9 mouse cellular contexts compared by ENCODE assay signal in genomic region chr4:125059025-125059424, GRCm38 (mm10). TPM values are rescaled to one million over a fixed set of nuclear protein-coding genes. Genes with fewer than 3 reads are reported as not detected.
DNase-seq lines count a peak whose midpoint lies in the region; ATAC-seq and TF ChIP-seq lines count a peak whose summit lies in the region.
"Had no signal": no experiment of that assay in that cellular context is flagged by ENCODE, and none has a peak within 500 bp of the region (broad histone marks: within the 10 kb centered on the region; RNA-seq: fewer than 3 reads in every experiment).

No protein-coding gene starts in this region.

- in situ Hi-C loops in ES-E14 (cut with MboI; ENCODE audit: low sequenced_read_pairs in 2 of 2, unreplicated experiment in 2 of 2), result loop anchor here in 1 of 2 experiments (10.0 kb wide), 1 partner anchor 114 kb away; no protein-coding TSS in a partner anchor

- H3K4me3 ChIP-seq in ES-E14 (ENCODE audit: insufficient read depth in 1 of 2, low read depth in 1 of 2, low read length in 2 of 2, poor library complexity in 1 of 2, severe bottlenecking in 1 of 2), result peak overlapping the region in 1 of 2 experiments; percentile 32; a peak in 1 of 4 replicates
- H3K4me3 ChIP-seq in bone marrow, adult 2 months (replicated peaks; ENCODE audit: control insufficient read depth, low read depth, low read length), result peak overlapping the region; percentile 6
- peak overlapping the region; percentile 18; the same call in 1 of the 2 replicates for H3K4me3 ChIP-seq in hindbrain, embryonic 13.5 days

- WGBS in bone marrow, adult 2 months, result 9% methylated on average over 8 of the region's 8 CpGs
- WGBS in hindbrain, embryonic 13.5 days, result 4% methylated on average over 8 of the region's 8 CpGs

- H3K27ac ChIP-seq in ES-E14 (ENCODE audit: insufficient read depth, low read depth, low read length, poor library complexity, severe bottlenecking), result no peak overlapping the region
- H3K27ac ChIP-seq in bone marrow, adult 2 months (ENCODE audit: control insufficient read depth, insufficient read depth, low read depth, low read length, poor library complexity), result no peak overlapping the region
- no peak overlapping the region for H3K27ac ChIP-seq in hindbrain, embryonic 13.5 days

- no peaks in the 10 kb centered on the region for H3K9me3 ChIP-seq in ES-E14 (ENCODE audit: control insufficient read depth, insufficient read depth, low read depth, low read length)
- no peaks in the 10 kb centered on the region for H3K9me3 ChIP-seq in hindbrain, embryonic 13.5 days

- peaks cover 0 to 16% of the 10 kb centered on the region in 2 experiments; a peak in 1 of 4 replicates for H3K4me1 ChIP-seq in ES-E14 (ENCODE audit: control insufficient read depth in 2 of 2, insufficient read depth in 2 of 2, low read length in 2 of 2, poor library complexity in 1 of 2)
- no peaks in the 10 kb centered on the region; the same call in 1 of the 2 replicates for H3K4me1 ChIP-seq in bone marrow, adult 2 months (ENCODE audit: control insufficient read depth, insufficient read depth, low read length)
- no peaks in the 10 kb centered on the region; the same call in 1 of the 2 replicates for H3K4me1 ChIP-seq in hindbrain, embryonic 13.5 days (replicated peaks)

- peaks cover 2% of the 10 kb centered on the region; the same call in 1 of the 2 replicates for H3K27me3 ChIP-seq in hindbrain, embryonic 13.5 days

- no peak for TF ChIP-seq POLR2A in bone marrow, adult 2 months (IDR thresholded peaks at IDR 0.05; ENCODE audit: borderline replicate concordance, control insufficient read depth, low read depth, low read length)

- peak; percentile 83; the same call in 1 of the 2 replicates for ATAC-seq in hindbrain, embryonic 13.5 days (ENCODE audit: low FRiP score)

- peak; percentile 97 for TF ChIP-seq CTCF in bone marrow, adult 2 months (IDR thresholded peaks at IDR 0.05; ENCODE audit: control insufficient read depth, insufficient read depth, low read length)

- DNase-seq in ES-E14 (ENCODE audit: low read depth, low spot score), result peak; percentile 58
- peak; percentile 59 for DNase-seq in forelimb bud, embryonic 11.5 days (ENCODE audit: low read depth, low spot score)
- DNase-seq in layer of hippocampus, postnatal 36 days, result peak; percentile 48 to 58
- DNase-seq in lung, postnatal 10 days, result peak; percentile 80
- DNase-seq in ovary, postnatal 36 days (ENCODE audit: low spot score), result peak; percentile 66
- peak; percentile 19 for DNase-seq in urinary bladder, postnatal 25 days (ENCODE audit: low spot score)

- peak overlapping the region; percentile 21; the same call in 1 of the 2 replicates for H3K9ac ChIP-seq in ES-E14 (ENCODE audit: insufficient read depth, low read depth, low read length, poor library complexity, severe bottlenecking)
- peak overlapping the region; percentile 53; the same call in 1 of the 2 replicates for H3K9ac ChIP-seq in hindbrain, embryonic 13.5 days

- peaks cover 21% of the 10 kb centered on the region for H3K36me3 ChIP-seq in ES-E14 (ENCODE audit: control insufficient read depth, insufficient read depth, low read length, poor library complexity, severe bottlenecking)
- H3K36me3 ChIP-seq in hindbrain, embryonic 13.5 days, result peaks cover 25% of the 10 kb centered on the region

- peak overlapping the region; percentile 49 for H3K4me2 ChIP-seq in hindbrain, embryonic 13.5 days

TF ChIP-seq in ES-E14, 5 proteins besides CTCF, POLR2A, EP300 and RAD21:
- no peak for TF ChIP-seq MAFK (IDR thresholded peaks at IDR 0.05; ENCODE audit: insufficient read depth, low read depth, low read length)
- TF ChIP-seq ZNF384 (IDR thresholded peaks at IDR 0.05; ENCODE audit: low read depth, low read length), result no peak
- TF ChIP-seq ZC3H11A (IDR thresholded peaks at IDR 0.05; ENCODE audit: borderline replicate concordance, low read depth, low read length), result peak; percentile 46; the same call in 1 of the 2 replicates

RNA-seq across cellular contexts. Expression of gene Dnali1, which starts 6.5 kb away (rescaled TPM):
- 0.16 TPM in 1 of 2 replicates, not detected in the other for total RNA-seq in ES-E14 (2012; rRNA removed)
- not detected in 2 replicates for polyA plus RNA-seq in bone marrow, adult 2 months (2011; ENCODE audit: insufficient read depth, insufficient read length, low replicate concordance, missing spikeins)
- polyA plus RNA-seq in hindbrain, embryonic 13.5 days (2015; fragmentation: Nextera tagmentation; extraction: Ambion mirVana), result 0.79 and 1.8 TPM in 2 replicates
- total RNA-seq in layer of hippocampus, postnatal 36 days (2021), result under 1 TPM; 0.62 to 0.76 TPM
- polyA plus RNA-seq: large intestine, adult 2 months had no signal

RNA-seq across cellular contexts. Expression of gene Snip1, which starts 7.4 kb away (rescaled TPM):
- total RNA-seq in ES-E14 (2012; rRNA removed), result 19.8 and 25.1 TPM in 2 replicates
- polyA plus RNA-seq in bone marrow, adult 2 months (2011; ENCODE audit: insufficient read depth, insufficient read length, low replicate concordance, missing spikeins), result 9.4 and 15.8 TPM in 2 replicates
- 23.7 and 24.3 TPM in 2 replicates for polyA plus RNA-seq in hindbrain, embryonic 13.5 days (2015; fragmentation: Nextera tagmentation; extraction: Ambion mirVana)
- 10 to 100 TPM; 16.2 to 16.5 TPM for total RNA-seq in layer of hippocampus, postnatal 36 days (2021)

RNA-seq across cellular contexts. Expression of gene Meaf6, which starts 25.9 kb away (rescaled TPM):
- total RNA-seq in ES-E14 (2012; rRNA removed), result 20.6 and 25.0 TPM in 2 replicates
- 25.1 and 39.9 TPM in 2 replicates for polyA plus RNA-seq in bone marrow, adult 2 months (2011; ENCODE audit: insufficient read depth, insufficient read length, low replicate concordance, missing spikeins)
- 162 and 174 TPM in 2 replicates for polyA plus RNA-seq in hindbrain, embryonic 13.5 days (2015; fragmentation: Nextera tagmentation; extraction: Ambion mirVana)
- 100 to 1,000 TPM; 112 to 118 TPM for total RNA-seq in layer of hippocampus, postnatal 36 days (2021)

RNA-seq across cellular contexts. Expression of gene Gnl2, which starts 42.6 kb away (rescaled TPM):
- total RNA-seq in ES-E14 (2012; rRNA removed), result 66.0 and 77.8 TPM in 2 replicates
- 33.3 and 65.5 TPM in 2 replicates for polyA plus RNA-seq in bone marrow, adult 2 months (2011; ENCODE audit: insufficient read depth, insufficient read length, low replicate concordance, missing spikeins)
- 90.6 and 95.9 TPM in 2 replicates for polyA plus RNA-seq in hindbrain, embryonic 13.5 days (2015; fragmentation: Nextera tagmentation; extraction: Ambion mirVana)
- 10 to 100 TPM; 59.3 to 62.4 TPM for total RNA-seq in layer of hippocampus, postnatal 36 days (2021)

Comparison
In these comparisons a context has a peak if more than half of its experiments do, and no peak if none do; other contexts are left out.
1. DNase-seq: peak in every context shown above with its lines; median percentile 80 in lung, postnatal 10 days; 66 in ovary, postnatal 36 days; 59 in forelimb bud, embryonic 11.5 days; 58 in ES-E14; 53 in layer of hippocampus, postnatal 36 days; 19 in urinary bladder, postnatal 25 days.